Mouse (Mus musculus): ENCODE measurements around the gene Kcnab3. TPM values are rescaled to one million over a fixed set of nuclear protein-coding genes. Genes with fewer than 3 reads are reported as not detected.

The Kcnab3 gene
- 0.65 TPM for polyA plus RNA-seq (2017; shearing (Covaris generic))

GRCm38 (mm10) chr11:69325628-69326407 lies at the start of gene Kcnab3:
Gene Kcnab3, plus strand, starts transcription at chr11:69326258.

GRCm38 (mm10) chr11:69323667-69324111 lies 2.4 kb upstream of the Kcnab3 start, which contains the start of the genes Cntrob and Trappc1:
Gene Cntrob, minus strand, starts transcription at chr11:69323775.
Gene Trappc1, plus strand, starts transcription at chr11:69323980.

GRCm38 (mm10) chr11:69340161-69341131 lies 14.4 kb downstream of the Kcnab3 start, which contains the start of gene Rnf227:
Gene Rnf227, plus strand, starts transcription at chr11:69340461.

DNA sequence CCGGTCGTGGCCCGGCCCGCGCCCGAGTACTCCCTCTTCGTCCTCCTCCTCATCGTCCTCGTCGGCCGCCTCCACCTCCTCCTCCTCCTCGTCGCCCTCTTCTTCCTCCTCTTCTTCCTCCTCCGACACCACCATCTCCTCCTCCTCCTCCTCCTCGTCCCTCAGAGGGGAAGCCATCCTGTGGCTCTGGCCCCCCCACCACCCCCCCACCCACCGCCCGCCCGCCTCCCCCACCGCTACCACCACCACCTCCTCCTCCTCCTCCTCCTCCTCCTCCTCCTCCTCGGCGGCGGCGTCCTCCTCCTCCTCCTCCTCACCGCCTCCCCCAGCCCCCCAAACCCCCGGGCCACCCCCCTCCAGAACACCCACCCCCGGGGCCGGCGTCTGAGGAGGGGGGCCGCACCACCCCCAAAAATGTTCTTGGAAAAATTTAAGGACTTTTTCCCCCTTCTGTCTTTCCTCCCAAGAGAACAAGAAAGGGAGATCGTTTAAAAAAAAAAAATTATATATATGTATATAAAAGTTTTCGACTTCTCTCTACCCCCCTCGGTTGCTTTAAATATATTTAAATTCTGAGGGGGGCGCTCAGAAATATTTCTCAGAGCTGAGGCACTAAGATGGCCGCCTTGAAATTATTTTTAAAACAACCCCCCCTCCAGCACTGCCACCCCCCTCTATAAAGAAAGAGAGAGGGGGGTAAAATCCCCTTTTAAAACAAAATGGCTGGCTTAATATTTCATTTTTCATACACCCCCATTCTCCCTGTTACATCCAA lies 43.3 kb downstream of the Kcnab3 start, which contains the start of gene Chd3:
Gene Chd3 (minus strand): TSS at position 192 of the 775 bp plus-strand sequence.

Other genes starting within 250 kb of the Kcnab3 start
- 250 TPM for gene Vamp2, start 237.8 kb upstream of the Kcnab3 start, polyA plus RNA-seq (2017; shearing (Covaris generic))
- 81.1 TPM for gene Per1, start 231.0 kb upstream of the Kcnab3 start, polyA plus RNA-seq (2017; shearing (Covaris generic))
- 0.35 TPM for gene Hes7, start 205.9 kb upstream of the Kcnab3 start, polyA plus RNA-seq (2017; shearing (Covaris generic))
- gene 9130213A22Rik, start 203.7 kb upstream of the Kcnab3 start, polyA plus RNA-seq (2017; shearing (Covaris generic)) = 0.63 TPM
- gene Aloxe3, start 200.4 kb upstream of the Kcnab3 start, polyA plus RNA-seq (2017; shearing (Covaris generic)) = 0.69 TPM
- gene Alox12b, start 169.3 kb upstream of the Kcnab3 start, polyA plus RNA-seq (2017; shearing (Covaris generic)) = not detected
- gene Alox8, start 128.4 kb upstream of the Kcnab3 start, polyA plus RNA-seq (2017; shearing (Covaris generic)) = 0.57 TPM
- gene Gucy2e, start 89.2 kb upstream of the Kcnab3 start, polyA plus RNA-seq (2017; shearing (Covaris generic)) = 0.10 TPM
- gene Cntrob, start 2.5 kb upstream of the Kcnab3 start, polyA plus RNA-seq (2017; shearing (Covaris generic)) = 9.9 TPM
- 43.0 TPM for gene Trappc1, start 2.3 kb upstream of the Kcnab3 start, polyA plus RNA-seq (2017; shearing (Covaris generic))
- gene Rnf227, start 14.2 kb downstream of the Kcnab3 start, polyA plus RNA-seq (2017; shearing (Covaris generic)) = 2.2 TPM
- 65.5 TPM for gene Chd3, start 43.1 kb downstream of the Kcnab3 start, polyA plus RNA-seq (2017; shearing (Covaris generic))
- 45.5 TPM for gene Naa38, start 69.2 kb downstream of the Kcnab3 start, polyA plus RNA-seq (2017; shearing (Covaris generic))
- gene Cyb5d1, start 69.4 kb downstream of the Kcnab3 start, polyA plus RNA-seq (2017; shearing (Covaris generic)) = 28.4 TPM
- gene Tmem88, start 72.0 kb downstream of the Kcnab3 start, polyA plus RNA-seq (2017; shearing (Covaris generic)) = 3.3 TPM
- gene Kdm6b, start 87.4 kb downstream of the Kcnab3 start, polyA plus RNA-seq (2017; shearing (Covaris generic)) = 55.7 TPM
- gene Dnah2, start 222.9 kb downstream of the Kcnab3 start, polyA plus RNA-seq (2017; shearing (Covaris generic)) = 0.16 TPM
- not detected for gene Efnb3, start 233.9 kb downstream of the Kcnab3 start, polyA plus RNA-seq (2017; shearing (Covaris generic))